Mouse (Mus musculus) activated CD4-positive, CD25-positive, alpha-beta regulatory T cell, adult 4 months (primary cell): ENCODE data around the gene Hspd1. TPM values are rescaled to one million over a fixed set of nuclear protein-coding genes. Genes with fewer than 3 reads are reported as not detected.
"Not testable (repeated sequence)": the region's sequence is repeated elsewhere in the genome, so short reads cannot be mapped to it uniquely, and the experiment has no call there.

ENCODE experiments used
- ATAC-seq: one replicate; pipeline ENCODE4 v1.8.0; 2017
- polyA plus RNA-seq, 2 experiments: library from polyadenylated mRNA; unstranded; fragments of 100-300 nt; shearing (Covaris generic); gene quantifications; one replicate each; pipeline ENCODE4 v1.2.1; 2017

Hspd1 gene
- 100 to 1,000 TPM; 131 to 198 TPM for polyA plus RNA-seq

- ATAC-seq = peak; percentile 86
Observed at GRCm38 (mm10) chr1:55087932-55088610, at the start of gene Hspd1, which contains the start of gene Hspe1. Gene Hspd1 (minus strand): TSS chr1:55088243. Gene Hspe1 (plus strand): TSS chr1:55088132.

GRCm38 (mm10) chr1:55135846-55136245 lies 47.8 kb upstream of the Hspd1 start:
- no peak for ATAC-seq

DNA sequence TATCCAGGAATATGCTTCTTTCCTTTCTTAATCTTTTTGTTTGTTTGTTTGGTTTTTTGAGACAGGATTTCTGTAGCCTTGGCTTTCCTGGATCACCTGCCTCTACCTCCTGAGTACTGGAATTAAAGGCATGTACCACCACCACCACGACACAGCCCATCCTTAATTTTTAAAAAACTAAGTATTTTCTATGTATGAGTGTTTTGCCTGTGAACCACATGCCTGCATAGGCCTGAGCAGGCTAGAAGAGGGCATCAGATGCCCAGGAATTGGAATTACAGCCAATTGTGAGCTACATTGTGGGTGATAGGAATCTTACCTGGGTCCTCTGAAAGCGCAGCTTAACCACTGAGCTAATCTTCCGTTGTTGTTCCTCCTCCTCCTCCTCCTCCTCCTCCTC lies 46.3 kb upstream of the Hspd1 start:
- ATAC-seq = no peak

DNA sequence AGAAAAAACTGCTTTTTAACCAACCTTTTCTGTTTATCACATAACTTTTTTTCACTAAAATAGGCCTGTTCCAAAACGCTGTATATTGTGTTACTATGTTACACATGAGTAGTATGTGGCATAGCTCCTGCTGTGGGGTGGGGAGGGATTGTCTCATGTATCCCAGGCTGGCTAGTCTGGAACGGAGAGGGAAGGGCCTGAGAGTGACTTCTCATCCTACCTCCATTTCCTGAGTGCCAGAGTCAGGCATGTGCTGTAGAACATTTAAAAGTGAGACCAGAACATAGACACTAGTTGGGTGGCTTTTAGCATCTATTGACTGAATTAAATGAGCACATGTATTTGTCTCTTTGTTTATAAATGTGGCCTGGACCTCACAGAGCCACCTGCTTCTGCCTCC lies 45.1 kb upstream of the Hspd1 start:
- ATAC-seq = no peak

DNA sequence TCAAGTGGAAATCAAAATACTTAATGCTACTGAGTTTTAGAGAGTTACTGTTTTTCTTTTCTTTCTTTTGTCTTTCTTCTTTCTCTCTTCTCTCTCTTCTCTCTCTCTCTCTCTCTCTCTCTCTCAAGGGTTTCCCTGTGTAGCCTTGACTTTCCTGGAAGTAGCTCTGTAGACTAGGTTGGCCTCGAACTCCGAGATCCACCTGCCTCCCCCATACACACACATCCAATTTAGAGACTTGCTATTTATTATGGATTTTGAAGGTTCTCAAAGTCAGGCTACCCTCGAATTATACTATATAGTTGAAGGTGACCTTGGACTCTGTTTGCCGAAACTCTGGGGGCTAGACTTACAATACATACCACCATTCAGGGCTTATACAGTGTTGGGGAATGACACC lies 44.3 kb upstream of the Hspd1 start:
- ATAC-seq = no peak

DNA sequence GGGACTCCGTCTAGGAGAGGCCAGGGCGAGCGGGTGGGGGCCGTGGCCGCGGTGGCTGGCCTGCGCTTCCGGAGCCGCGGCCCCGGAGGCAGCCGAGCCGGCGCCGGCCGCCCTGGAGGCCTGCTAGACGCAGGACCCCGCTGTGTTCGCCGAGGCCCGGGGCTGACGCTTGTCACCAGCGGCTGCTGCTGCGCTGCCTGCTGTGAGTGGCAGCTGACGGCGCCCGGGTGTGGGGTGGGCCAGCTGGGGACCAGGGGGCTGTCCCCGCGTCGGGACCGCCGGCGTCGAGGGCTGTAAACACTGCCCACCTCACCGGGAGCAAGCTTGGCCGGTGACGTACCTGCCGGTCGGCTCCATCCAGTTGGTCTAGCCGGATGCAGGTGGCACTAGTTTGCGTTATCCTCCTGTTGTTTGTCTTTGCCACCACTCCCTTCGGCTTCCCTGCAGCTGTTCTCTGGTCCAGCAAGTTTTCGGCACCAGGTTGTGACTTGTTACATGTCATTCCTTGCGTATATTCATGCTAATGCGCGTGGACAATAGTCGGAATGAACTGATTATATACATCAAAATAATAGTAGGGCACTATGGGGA lies 43.5 kb upstream of the Hspd1 start:
- ATAC-seq = peak; percentile 50

- ATAC-seq = peak; percentile 84
Observed at GRCm38 (mm10) chr1:55130943-55131401, 42.9 kb upstream of the Hspd1 start, which contains the start of gene Mob4. Gene Mob4 (plus strand): TSS chr1:55131231.

GRCm38 (mm10) chr1:55130190-55130916 lies 42.3 kb upstream of the Hspd1 start:
- ATAC-seq = no peak

GRCm38 (mm10) chr1:55129716-55130115 lies 41.7 kb upstream of the Hspd1 start:
- no peak for ATAC-seq

- ATAC-seq = not testable (repeated sequence)
Observed at GRCm38 (mm10) chr1:55124136-55124535, 36.1 kb upstream of the Hspd1 start.

DNA sequence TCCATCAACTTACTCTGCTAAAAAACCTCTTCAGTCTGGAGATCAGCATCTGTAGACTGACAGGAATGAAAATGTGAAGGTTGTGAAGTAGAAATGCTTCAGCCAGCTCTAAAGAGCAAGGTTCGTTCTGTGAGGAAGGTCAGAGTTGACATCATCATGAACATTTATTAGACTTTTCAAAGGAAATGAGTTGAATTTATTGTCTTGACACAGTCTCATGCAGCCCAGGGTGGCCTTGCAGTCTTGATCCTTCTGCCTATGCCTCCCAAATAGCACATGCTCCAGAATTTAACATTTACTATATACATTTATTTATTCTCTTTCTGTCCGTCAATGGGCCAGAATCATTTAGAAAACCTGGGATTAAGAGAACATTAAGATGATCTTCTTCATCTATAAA lies 35.5 kb upstream of the Hspd1 start:
- ATAC-seq = no peak

- ATAC-seq = no peak
Observed at GRCm38 (mm10) chr1:55123046-55123445, 35.0 kb upstream of the Hspd1 start.

GRCm38 (mm10) chr1:55109066-55109766 lies 21.2 kb upstream of the Hspd1 start:
- ATAC-seq = no peak

DNA sequence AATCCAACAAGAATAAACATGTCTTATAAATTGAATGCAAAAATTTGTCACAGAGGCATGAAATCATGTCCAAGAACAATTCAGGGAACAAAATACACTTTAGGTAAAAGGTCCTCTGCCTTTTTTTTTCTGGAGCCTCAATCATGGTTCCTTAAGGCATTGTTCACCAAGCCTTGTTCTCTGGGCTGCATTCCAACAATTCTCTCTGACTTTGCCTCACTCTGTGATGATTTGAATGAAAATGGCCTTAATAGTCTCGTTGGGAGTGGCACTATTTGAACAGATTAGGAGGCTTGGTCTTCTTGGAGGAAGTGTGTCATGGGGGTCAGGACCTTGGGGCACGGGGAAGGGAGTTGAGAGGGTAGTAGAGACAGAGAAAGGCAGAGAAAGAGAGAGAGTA lies 20.4 kb upstream of the Hspd1 start:
- ATAC-seq = no peak

- ATAC-seq = no peak
Observed at GRCm38 (mm10) chr1:55107644-55108043, 19.6 kb upstream of the Hspd1 start.

DNA sequence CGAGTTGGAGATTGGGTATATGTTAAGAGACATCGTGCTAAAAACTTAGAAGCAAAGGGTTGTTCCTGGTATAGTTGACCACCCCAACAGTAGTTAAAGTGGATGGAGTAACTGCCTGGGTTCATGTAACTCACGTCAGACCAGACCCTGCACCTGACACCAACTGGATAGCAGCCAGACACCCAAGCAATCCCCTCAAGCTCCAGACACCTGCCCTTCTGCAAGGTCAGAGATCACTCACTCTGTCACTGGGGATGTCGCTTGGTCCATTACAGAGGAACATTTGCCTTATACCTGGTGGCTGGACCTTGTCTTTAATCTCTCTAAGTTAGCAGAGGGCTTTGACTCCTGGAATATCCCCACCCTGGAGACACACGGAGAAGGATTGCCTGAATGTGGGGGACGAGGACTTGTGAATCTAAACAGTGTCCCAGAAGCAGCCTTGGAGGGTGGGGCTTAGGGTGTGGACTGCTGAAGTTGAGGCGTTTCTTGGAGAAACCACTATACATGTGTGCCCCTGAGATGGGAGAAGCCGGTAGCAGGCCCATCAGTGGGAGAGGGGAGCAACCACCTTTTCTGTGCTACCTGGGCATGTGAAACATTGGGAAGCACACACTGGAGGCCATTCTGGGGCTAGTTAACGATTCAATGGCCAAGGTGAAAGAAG lies 19.0 kb upstream of the Hspd1 start:
- ATAC-seq = no peak

- ATAC-seq = no peak
Observed at GRCm38 (mm10) chr1:55092469-55092868, 4.4 kb upstream of the Hspd1 start.

GRCm38 (mm10) chr1:55092056-55092455 lies 4.0 kb upstream of the Hspd1 start:
- ATAC-seq = no peak

DNA sequence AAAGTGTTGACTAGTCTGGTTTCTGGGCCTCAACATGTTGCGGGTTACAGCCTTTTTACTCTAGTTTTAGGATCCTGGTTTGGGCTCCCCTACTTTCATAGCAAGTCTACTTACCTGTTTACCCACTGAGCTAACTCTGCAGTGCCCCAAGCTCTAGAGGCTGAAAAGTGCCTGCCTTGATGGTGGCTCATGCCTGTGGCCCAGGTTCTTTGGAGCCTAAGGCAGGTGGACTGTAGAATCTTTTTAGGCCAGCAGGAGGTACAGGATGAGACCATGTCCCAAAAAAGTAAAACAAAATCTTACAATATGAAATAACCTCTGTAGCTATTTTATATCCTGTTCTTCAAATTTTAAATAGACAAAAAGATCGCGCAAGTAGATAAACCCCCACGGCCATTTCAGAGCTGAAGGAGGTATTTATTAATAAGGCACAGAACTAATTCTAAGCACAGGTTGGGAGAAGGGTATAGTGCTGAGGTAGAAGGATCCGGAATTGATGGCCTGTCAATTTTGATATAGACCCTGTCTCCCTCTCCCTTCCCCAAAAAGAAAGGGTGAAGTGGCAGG lies 1.5 kb upstream of the Hspd1 start:
- no peak for ATAC-seq

DNA sequence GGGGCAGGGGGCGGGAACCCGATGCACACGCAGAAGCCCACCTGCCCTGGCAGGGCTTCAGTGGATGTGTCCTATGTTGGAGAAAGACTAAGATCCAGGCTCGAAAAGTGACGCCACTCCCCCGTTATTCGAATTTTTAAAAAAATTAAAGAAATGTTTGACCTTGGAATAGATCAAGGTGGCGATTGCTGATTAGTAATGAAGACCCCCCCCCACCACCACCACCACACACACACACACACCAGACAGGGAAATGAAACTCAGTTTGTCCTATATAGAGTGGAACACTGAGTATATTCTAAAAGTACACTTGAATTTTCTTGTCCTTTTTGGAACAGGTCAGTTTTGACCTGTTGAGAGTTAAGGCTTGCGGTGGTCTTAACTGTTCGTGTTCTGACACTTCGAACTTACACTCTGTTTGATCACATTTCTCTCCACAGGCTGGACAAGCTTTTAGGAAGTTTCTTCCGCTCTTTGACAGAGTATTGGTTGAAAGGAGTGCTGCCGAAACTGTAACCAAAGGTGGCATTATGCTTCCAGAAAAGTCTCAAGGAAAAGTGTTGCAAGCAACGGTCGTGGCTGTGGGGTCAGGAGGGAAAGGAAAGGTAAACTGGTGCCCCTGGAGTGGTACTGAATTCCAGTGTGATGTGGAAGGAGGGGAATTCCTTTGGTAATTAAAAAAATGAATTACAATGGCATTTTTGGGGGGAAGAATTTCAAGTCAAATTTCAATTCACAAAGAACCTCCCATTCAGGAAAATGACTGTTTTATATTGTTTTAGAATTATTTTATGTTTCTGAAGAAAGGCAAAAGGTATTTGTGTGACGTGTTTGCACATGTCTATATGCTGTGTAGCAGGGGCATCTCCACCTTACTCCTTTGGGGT lies 811 bp upstream of the Hspd1 start:
- ATAC-seq = peak; percentile 12

DNA sequence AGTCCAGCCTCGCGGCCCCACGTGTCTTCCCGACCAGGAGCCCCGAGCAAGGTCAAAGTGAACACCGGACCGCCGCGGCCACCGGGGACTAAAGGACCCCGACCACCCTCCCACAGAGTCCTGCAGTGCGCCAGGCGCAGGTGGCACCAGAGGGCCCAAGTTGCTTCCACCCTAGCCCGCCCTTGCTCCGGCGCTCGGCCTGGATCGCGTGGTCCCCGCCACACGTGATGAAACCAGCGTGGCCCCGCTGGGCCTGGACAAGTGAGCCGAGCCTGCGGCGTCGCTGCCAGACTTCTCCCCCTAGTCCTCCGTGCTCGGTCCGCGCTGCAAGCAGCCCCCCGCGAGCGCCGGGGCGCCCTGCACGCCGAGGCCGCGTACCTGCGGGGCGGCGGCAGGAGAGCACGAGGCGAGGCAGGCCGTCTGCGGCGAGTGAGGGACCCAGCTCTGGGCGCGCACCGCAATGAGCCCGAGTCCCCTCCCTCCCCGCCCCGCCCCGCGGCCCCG lies 590 bp downstream of the Hspd1 start:
- ATAC-seq = peak; percentile 21
